Mouse (Mus musculus) stomach, postnatal 0 days (tissue): ENCODE measurements at regions not wholly inside any gene's neighbourhood (a gene's known extent, or its start where the extent isn't known, plus 50 kb on each side); places are given as distances from the start of the nearest gene placed in this dataset.

Experiments
- CTCF ChIP-seq: IDR thresholded peaks from 2 replicates; pipeline ENCODE4 v1.5.1; 2016; ENCODE audit warnings: antibody characterized with exemption, low read depth, mild to moderate bottlenecking, moderate library complexity
- EP300 ChIP-seq: optimal IDR thresholded peaks from 2 replicates; pipeline ENCODE3; 2016; ENCODE audit warnings: antibody characterized with exemption

GRCm38 (mm10) chr11:19423268-19423667, 404.5 kb upstream of the Meis1 start:
- TF ChIP-seq CTCF (no peak), EP300 (no peak)
